Mouse (Mus musculus) lung, embryonic 14.5 days (tissue): Measurements from ENCODE around the gene Pcnx. TPM values are rescaled to one million over a fixed set of nuclear protein-coding genes. Genes with fewer than 3 reads are reported as not detected.
"Not testable (repeated sequence)": the region's sequence is repeated elsewhere in the genome, so short reads cannot be mapped to it uniquely, and the experiment has no call there.

ENCODE experiments used
- ATAC-seq: fragments of 200-750 bp; cut with Nextera tagmentation; 2 replicates; pipeline ENCODE4 v1.8.0; 2017; ENCODE audit warnings: mild to moderate bottlenecking, moderate TSS enrichment, moderate library complexity; ENCODE audit not compliant: insufficient read depth
- DNase-seq: peaks from one replicate; pipeline ENCODE4 v3.0.0-alpha.2; 2015
- H3K27ac ChIP-seq: fragments of 300-500 bp; sonication (generic); 2 replicates; pipeline ENCODE4 v1.5.1; 2014; ENCODE audit warnings: low read depth, mild to moderate bottlenecking, moderate library complexity
- H3K27me3 ChIP-seq: fragments of 300-500 bp; sonication (generic); 2 replicates; pipeline ENCODE4 v1.6.1; 2014; ENCODE audit warnings: low read length, control low read depth; ENCODE audit not compliant: insufficient read depth
- H3K36me3 ChIP-seq: fragments of 300-500 bp; sonication (generic); 2 replicates; pipeline ENCODE4 v1.6.1; 2014; ENCODE audit warnings: control low read depth; ENCODE audit not compliant: insufficient read depth
- H3K4me1 ChIP-seq: fragments of 300-500 bp; sonication (generic); 2 replicates; pipeline ENCODE4 v1.6.1; 2014; ENCODE audit warnings: antibody characterized with exemption, control low read depth; ENCODE audit not compliant: insufficient read depth
- H3K4me2 ChIP-seq: fragments of 300-500 bp; sonication (generic); 2 replicates; pipeline ENCODE4 v1.6.1; 2014; ENCODE audit warnings: mild to moderate bottlenecking
- H3K4me3 ChIP-seq: fragments of 300-500 bp; sonication (generic); 2 replicates; pipeline ENCODE4 v1.5.1; 2014; ENCODE audit warnings: low read depth, low read length
- H3K9ac ChIP-seq: fragments of 300-500 bp; sonication (generic); 2 replicates; pipeline ENCODE4 v1.6.1; 2014
- H3K9me3 ChIP-seq: fragments of 300-500 bp; sonication (generic); 2 replicates; pipeline ENCODE4 v1.6.1; 2016; ENCODE audit warnings: low read depth, low read length, control low read depth
- CTCF ChIP-seq: IDR thresholded peaks from 2 replicates; pipeline ENCODE4 v1.5.1; 2016; ENCODE audit warnings: antibody characterized with exemption, low read depth
- WGBS: fragments of 180-500 bp; shearing (Covaris S2); extraction: QIAGEN DNeasy Blood & Tissue Kit; methylation state at CpG from one replicate; pipeline ENCODE4 v1.1.7; 2014; 5-methylcytosine and 5-hydroxymethylcytosine counted together
- polyA plus RNA-seq: library from polyadenylated mRNA; unstranded; fragments of >200 nt; fragmentation: Nextera tagmentation; extraction: Ambion mirVana; gene quantifications from 2 replicates; pipeline ENCODE4 v1.2.1, GENCODE M21; 2014

The Pcnx gene
- polyA plus RNA-seq, 1 experiment from 2014 or later = 17.4 TPM

DNA sequence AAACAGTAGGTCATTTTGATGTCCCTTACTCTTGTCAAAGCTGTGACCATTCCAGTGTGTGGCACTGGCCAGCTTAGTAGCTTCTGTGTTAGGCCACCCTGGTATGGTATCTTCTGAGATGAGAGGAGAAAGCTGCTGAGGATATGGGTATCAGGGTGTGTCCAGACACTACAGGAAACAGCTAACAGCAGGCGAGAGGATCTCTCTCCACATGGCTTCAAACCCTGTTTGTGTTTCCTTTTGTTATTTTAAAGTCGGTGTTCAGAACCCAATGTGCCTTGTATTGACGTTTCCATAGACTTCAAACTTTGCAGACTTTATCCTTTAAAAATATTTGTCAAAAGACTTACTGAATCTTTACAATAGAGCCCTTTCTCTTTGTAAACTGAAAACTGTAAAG, 137.7 kb downstream of the Pcnx start:
- Histone ChIP-seq H3K9me3 (no peaks in the 10 kb centered on the region), H3K4me1 (no peaks in the 10 kb centered on the region), H3K9ac (no peak overlapping the region), H3K27me3 (no peaks in the 10 kb centered on the region), H3K27ac (no peak overlapping the region), H3K4me2 (no peak overlapping the region), H3K36me3 (peaks cover 44% of the 10 kb centered on the region), H3K4me3 (no peak overlapping the region)
- no peak for DNase-seq
- 58% methylated on average over 3 of the region's 3 CpGs for WGBS
- ATAC-seq = no peak
- TF ChIP-seq CTCF = no peak

DNA sequence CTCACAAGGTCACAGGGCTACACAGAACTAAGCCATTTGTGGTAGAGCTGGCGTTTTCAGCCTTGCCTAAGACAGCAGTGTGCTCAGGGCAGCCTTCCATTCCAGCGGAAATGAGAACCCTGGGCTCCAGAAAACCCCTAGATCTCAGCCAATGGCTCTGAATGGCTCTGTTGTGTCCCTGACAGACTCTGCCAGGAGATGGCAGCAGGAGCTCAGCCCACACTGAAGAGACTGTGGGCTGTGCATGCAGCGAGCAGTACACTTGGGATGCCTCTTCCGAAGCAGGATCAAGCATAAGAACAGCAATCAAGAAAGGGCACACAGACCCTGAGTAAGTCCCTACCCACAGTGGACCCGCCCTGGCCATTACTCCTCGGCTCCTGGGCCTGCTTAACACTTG, 142.9 kb downstream of the Pcnx start:
- not testable (repeated sequence) for H3K4me3 ChIP-seq, DNase-seq, H3K36me3 ChIP-seq, H3K4me2 ChIP-seq, H3K4me1 ChIP-seq, H3K27me3 ChIP-seq, H3K9me3 ChIP-seq, H3K9ac ChIP-seq, H3K27ac ChIP-seq
- WGBS = no CpG with 5 or more reads among the region's 6 CpGs
- ATAC-seq = peak; percentile 95

DNA sequence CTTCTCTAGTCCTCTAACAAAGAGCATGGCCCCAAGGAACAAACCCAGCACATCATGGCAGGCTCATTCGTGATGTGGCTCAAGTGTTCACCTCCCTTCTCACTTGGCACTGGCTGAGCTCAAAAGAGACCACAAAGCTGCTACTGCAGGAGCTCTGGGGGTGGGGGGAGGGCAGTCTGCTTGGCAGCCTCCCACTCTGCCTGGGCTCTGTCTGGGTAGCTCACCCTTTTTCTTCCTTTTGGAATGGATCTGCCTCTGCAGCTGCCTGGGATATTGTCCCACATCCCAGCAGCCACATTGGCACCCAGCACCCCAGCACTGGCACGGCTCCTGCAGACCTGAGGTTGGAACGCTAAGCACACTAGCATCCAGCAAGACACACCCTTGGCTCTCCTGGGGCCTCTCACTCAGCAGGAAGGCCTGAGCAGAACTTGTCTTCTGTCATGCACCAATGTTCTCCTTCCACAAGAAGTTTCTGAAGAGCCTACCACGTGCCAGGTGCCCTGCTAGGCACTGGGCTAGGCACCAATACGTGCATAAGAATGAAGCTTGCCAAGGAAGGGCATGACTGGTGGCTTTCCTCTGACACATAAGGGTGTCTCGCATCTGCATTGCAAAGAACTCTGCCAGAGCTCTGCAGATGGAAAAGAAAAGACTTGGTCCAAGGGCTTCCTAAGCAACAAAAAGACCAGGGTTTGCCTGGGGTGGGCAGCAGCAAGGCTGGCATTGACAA, 166.2 kb downstream of the Pcnx start:
- H3K9ac ChIP-seq, H3K36me3 ChIP-seq, H3K4me2 ChIP-seq, H3K4me1 ChIP-seq, H3K27ac ChIP-seq, H3K27me3 ChIP-seq, H3K9me3 ChIP-seq, DNase-seq, H3K4me3 ChIP-seq, ATAC-seq: not testable (repeated sequence)
- WGBS = no CpG with 5 or more reads among the region's 6 CpGs

DNA sequence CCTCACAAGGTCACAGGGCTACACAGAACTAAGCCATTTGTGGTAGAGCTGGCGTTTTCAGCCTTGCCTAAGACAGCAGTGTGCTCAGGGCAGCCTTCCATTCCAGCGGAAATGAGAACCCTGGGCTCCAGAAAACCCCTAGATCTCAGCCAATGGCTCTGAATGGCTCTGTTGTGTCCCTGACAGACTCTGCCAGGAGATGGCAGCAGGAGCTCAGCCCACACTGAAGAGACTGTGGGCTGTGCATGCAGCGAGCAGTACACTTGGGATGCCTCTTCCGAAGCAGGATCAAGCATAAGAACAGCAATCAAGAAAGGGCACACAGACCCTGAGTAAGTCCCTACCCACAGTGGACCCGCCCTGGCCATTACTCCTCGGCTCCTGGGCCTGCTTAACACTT, 173.7 kb downstream of the Pcnx start:
- no CpG with 5 or more reads among the region's 6 CpGs for WGBS
- H3K9ac ChIP-seq, H3K36me3 ChIP-seq, DNase-seq, H3K4me1 ChIP-seq, H3K4me3 ChIP-seq, H3K9me3 ChIP-seq, H3K27me3 ChIP-seq, H3K27ac ChIP-seq, H3K4me2 ChIP-seq: not testable (repeated sequence)
- peak; percentile 95 for ATAC-seq

DNA sequence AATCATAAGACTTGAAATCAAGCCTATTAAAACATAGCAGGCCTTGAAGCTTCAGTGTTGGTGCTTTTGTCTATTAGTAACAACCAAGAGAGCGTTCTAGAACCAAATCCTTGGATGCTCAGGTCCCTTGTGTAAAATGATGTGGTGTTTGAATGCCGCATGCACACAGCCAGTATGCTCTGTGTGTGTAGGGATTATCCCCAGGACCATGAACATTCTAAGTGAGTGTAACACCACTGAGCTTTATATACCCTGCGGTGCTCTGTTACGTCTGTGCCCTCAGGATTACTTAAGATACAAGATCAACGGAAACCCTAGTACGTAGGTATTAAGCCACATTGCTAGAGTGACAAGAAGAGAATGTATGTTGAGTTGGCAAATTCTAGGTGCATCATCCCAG, 174.2 kb downstream of the Pcnx start:
- no CpG with 5 or more reads among the region's 6 CpGs for WGBS
- not testable (repeated sequence) for ATAC-seq, H3K9me3 ChIP-seq

DNA sequence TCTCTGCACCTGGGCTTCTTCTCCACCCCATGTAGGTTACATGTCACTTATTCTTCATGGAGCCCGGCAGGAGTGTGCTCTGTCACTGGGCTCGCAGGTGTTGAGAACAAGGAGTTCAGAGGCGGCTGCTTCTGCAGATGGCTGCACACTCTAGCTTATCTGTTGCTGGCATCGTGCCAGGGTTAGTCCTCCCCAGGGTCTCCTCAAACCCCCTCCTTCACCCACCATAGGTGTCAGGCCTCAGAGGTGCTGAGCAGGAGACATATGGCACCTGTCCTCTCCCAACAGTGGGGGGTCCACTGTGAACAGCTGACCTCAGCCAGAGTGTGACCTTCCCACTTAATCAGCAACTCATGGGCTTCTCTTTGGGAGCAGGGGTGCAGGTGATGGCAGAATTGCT, 184.3 kb downstream of the Pcnx start:
- not testable (repeated sequence) for H3K9me3 ChIP-seq, H3K27me3 ChIP-seq, H3K4me2 ChIP-seq, H3K4me3 ChIP-seq, H3K4me1 ChIP-seq, H3K27ac ChIP-seq, H3K9ac ChIP-seq, DNase-seq, H3K36me3 ChIP-seq
- no CpG with 5 or more reads among the region's 4 CpGs for WGBS
- ATAC-seq = peak; percentile 38; the same call in 1 of the 2 replicates

More for the DNA sequence above, 174.2 kb downstream of the Pcnx start:
- H3K27ac ChIP-seq, H3K9ac ChIP-seq, DNase-seq, H3K4me1 ChIP-seq, H3K4me3 ChIP-seq, H3K27me3 ChIP-seq, H3K36me3 ChIP-seq, H3K4me2 ChIP-seq: not testable (repeated sequence)

Other genes starting within 250 kb of the Pcnx start
- 6.1 and 6.2 TPM in 2 replicates for gene Ttc9, start 228.8 kb upstream of the Pcnx start, polyA plus RNA-seq
- 2.9 and 3.2 TPM in 2 replicates for gene Map3k9, start 78.8 kb upstream of the Pcnx start, polyA plus RNA-seq